Mouse (Mus musculus) regulatory T cell (primary cell): ENCODE results near the gene Ccdc38.
"Not testable (repeated sequence)": the region's sequence is repeated elsewhere in the genome, so short reads cannot be mapped to it uniquely, and the experiment has no call there.

ENCODE experiments used
- in situ Hi-C: fragments of 300-600 bp; cut with MboI, MseI; formaldehyde crosslinking; loops from one replicate; pipeline ENCODE4 v1.15.1; 2025; ENCODE audit warnings: high pct_unique_total_duplicates

The Ccdc38 gene

DNA sequence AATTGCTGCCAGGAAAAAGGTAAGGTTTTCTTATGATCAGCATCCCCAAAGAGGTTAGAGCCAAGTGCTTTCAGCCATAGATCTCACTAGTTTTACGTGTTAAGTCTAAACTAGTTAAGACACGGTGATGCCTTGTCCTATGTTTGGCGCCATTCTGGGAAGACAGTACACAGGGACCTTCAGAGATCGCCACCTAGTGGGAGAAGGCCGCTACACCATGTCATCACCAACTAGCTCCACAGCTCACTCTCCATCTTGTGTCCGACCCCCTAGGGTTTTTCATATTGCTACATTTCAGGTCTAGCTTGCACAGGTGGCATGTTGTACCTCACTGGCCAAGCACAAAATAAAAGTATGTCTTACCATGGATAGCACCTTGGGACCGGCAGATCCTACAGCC is 8.6 kb downstream of the Ccdc38 start:
- in situ Hi-C loops = no loop called here

DNA sequence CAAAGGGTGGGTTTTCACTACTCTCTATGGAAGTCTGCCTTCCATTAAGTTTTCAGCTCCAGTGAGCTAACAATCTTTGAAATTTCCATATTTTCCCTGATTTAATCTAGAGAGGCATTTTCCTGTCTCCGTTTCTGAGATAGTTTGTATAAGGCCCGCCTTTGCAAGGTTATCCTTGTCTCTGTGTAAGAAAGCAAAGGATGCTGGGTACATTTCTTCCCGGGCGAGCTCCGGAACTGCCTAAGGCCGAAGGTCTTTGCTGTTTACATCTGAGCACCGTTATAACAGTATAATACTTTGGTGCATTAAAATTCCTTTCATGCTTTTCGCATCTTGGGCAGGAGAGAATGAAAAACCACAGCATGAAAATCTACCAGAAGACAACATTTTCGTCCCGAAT is 9.4 kb downstream of the Ccdc38 start:
- in situ Hi-C loops = no loop called here

DNA sequence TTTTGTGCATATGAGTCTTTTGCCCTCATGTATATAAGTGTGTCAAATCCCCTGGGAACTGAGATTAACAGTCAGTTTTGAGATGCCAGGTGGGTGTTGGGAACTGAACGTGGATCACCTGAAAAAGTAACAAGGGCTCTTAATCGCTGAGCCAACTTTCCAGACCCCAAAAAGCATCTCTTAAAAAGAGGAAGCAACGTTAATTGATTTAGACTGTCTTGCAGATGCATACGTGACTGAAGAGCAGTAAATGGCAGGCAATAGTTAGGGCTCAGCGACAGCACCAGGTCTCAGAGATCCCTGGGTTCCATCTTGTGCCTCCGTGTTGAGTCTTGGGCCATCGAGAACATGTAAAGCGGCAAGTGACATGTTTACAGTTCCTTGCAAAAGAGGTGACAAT is 12.2 kb downstream of the Ccdc38 start:
- in situ Hi-C loops = no loop called here

DNA sequence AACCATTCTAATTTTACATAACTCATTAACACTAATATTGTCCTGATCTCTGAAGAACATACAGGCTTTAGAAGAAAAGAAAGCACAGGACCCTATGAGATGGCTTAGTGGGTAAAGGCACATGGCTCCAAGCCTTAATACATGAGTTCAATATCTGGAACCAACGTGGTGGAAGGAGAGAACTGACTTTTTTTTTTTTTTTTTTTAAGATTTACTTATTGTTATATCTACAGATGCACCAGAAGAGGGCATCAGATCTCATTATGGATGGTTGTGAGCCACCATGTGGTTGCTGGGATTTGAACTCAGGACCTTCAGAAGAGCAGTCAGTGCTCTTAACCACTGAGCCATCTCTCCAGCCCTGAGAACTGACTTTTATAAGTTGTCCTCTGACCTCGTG is 17.5 kb downstream of the Ccdc38 start:
- in situ Hi-C loops = not testable (repeated sequence)

DNA sequence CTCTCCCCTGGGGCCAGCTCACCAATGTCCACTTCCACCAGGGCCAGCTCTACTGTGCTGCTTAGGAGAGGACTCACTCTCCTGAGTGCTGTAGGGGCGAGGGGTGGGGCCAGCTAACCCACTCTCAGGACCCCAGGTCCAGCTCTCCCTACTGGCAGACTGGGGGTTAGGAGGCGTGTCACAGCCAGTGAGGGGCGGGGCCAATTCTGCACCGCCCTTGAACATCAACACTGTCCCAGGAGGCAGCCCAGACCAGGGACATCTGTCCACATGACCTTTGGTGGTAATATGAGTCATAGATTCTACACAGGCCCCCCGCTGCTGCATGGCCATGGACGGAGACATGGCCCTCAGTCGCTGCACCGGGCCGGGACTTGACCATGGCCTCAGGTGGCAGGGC is 19.4 kb downstream of the Ccdc38 start:
- in situ Hi-C loops = no loop called here

DNA sequence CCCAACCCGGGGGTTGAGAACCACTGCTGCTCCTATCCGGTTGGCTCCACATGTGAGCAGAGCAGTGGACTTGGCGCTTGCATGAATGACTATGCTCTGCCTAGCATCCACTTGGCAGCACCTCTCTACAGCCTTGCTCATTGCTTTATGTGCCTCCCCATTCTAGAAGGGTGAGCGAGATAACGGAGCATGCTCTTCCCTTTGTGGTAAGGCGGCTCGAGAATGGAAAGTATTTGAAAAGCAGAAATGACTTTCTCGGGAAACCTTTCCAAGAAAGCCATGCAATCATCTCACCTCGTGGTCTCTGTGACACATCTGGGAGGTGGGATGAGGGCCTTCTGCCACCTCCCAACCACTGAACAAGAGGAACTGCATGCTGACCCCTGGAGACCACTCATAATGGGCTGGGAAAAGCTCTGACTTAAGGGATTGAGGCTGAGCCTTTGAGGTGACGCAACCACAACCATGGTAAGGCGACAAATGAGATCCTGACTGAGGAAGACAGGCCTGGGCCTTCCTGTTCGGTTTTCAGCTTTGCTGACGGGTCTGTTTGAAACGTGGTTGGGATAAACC is 24.2 kb downstream of the Ccdc38 start:
- in situ Hi-C loops = no loop called here

DNA sequence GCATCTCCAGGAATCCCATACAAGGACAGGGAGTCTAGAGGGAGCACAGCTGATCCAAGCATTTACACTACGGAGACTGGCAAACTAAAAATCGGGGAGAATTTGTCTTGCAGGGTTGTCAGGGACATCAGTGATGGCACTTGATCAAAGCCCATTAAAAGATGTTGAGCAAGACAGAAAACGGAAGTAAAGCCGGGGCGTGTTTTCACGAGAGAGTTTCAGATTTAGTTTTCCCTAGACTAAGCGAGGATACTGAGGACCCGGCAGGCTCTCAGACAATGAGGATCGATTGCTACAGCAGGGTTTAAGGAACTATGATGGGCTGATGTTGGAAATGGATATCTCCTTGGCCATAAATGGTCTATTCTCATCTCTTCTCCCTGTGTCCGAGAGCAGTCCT is 26.6 kb downstream of the Ccdc38 start:
- in situ Hi-C loops = no loop called here

DNA sequence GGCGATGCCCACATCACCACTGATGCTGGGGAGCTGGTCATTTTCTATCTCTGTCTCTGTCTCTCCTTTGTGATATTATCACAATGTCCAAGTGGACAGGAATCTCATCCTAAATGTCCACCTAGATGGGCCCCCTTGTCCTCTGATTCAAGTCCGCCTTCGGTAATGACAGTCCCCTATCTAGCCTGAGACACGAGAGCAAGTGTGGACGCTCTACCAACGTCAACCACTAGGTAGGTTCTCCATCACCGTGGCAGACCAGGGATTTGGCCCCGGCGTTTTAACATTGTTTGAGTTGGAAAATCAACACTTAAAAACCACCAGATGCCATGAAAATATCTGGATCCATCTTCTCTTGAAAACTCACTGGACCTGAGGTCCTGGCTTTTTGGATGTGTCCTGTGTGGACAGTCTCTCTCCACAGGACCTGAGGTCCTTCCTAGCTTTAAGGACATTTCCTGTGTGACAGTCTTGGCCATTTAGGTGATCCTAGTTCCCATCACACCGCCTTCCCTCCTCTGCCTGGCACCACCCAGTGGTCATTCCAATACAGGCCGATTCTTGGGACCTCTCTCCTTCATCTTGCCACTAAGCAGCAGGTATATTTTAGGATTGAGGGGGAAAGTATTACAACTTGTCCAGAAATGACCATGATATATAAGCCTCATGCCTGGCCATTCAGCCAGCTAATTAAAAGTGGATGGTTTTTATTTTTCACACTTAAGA is 27.6 kb downstream of the Ccdc38 start:
- in situ Hi-C loops = no loop called here

DNA sequence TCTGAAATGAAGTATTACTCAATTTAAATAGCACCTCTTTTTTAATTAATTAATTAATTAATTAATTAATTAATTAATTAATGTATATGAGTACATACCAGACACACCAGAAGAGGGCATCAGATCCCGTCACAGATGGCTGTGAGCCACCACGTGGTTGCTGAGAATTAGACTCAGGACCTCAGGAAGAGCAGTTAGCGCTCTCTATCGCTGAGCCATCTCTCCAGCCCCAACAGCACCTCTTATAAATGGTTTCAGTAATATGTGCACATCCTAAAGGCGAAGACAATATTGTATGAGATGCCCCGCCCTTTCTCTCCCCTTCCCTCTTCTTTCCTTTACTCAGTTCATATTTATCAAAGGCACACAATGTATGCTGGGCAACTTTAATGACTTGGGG is 28.2 kb downstream of the Ccdc38 start:
- in situ Hi-C loops = no loop called here

DNA sequence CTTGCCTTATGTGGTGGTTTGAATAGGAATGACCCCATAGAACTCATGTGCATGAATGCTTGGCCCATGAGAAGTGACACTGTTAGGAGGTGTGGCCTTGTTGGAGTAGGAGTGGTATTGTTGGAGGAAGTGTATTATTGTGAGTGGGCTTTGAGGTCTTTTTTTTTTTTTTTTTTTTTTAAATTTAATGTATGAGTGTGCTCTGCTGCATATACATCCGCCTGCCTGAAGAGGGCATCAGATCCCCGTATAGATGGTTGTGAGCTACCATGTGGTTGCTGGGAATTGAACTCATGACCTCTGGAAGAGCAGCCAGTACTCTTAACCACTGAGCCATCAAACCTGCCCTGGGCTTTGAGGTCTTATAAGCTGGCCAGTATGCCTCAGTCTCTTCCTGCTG is 31.8 kb downstream of the Ccdc38 start:
- in situ Hi-C loops = no loop called here

DNA sequence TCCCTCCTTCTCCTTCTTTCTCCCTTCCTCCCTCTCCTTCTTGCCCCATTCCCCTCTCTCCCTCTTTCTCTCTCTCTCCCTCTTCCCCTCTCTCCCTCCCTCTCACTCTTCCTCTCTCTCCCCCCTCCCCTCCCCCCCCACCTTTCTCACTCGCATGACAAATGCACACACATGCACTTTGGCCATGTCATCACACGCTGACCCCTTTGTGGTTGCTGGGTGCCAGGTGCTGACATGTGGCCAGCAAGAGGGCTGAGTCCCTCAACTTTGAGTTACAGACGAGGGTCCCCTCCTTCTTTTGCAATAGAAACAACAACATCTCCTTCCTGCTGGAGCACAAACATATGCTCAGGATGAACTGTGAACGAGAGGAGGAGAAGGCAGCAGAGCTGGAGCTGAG is 34.5 kb downstream of the Ccdc38 start:
- in situ Hi-C loops = no loop called here

DNA sequence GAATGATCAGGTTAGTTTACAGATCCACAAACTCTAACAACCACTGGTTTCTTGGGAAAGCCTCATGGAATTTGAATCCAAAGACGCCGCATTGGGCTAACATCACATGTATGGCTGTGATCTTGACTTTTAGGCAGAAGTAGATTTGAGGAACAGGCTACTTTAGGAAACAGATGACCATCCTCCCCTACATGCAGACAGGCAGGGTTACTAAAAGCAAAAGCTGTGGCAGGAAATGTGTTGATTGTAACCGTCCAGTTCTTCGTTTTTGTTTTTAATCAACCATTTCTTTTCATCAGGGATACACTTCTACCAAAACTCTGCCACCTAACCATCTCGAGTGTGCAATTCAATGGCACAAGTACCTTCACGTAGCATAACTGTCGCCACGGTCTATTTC is 35.5 kb downstream of the Ccdc38 start:
- in situ Hi-C loops = no loop called here

DNA sequence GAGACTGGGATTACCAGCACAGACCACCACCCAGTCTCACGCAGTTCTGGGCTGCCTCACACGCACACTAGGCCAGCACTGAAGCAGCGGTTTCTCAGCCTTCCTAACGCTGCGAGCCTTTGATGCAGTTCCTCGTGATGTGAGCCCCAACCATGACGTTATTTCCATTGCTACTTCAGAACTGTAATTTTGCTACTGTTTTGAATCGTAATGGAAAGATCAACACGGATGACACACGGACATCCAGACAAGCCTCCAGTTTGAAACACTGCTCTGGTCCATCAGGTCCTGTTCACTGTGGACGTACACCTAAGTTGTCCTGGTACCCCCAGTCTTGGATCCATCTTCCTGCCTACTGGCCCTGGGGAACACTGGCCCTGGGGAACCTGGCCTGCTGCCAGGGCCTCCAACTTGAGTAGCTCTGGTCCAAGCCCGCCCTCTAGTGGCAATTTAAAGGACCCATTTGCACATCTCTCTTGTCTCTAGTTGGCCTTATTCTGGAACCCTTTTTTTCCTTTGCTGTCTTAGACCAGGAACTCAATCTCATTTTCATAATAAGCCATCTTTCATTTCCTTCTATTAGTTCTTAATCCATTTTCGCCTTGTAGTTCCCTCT is 36.9 kb downstream of the Ccdc38 start:
- in situ Hi-C loops = no loop called here

DNA sequence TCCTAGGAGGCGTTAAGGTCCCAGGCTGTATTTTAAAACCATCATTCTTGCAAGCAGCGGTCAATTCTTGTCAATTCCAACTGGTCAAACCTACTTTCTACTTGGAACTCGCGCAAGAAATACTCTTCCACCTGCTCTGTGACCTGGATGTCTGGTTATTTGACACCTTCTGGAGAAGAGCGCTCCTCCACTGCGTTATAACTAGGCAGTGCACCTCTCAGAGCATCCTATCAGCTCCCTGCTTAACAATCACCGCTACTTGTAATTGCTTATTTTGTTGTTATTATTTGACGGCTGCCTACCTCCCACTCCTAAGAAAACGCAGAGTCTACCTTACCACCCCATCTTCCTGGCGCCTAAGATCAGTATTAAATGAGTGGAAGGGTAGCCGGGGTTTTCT is 48.4 kb downstream of the Ccdc38 start:
- in situ Hi-C loops = no loop called here

DNA sequence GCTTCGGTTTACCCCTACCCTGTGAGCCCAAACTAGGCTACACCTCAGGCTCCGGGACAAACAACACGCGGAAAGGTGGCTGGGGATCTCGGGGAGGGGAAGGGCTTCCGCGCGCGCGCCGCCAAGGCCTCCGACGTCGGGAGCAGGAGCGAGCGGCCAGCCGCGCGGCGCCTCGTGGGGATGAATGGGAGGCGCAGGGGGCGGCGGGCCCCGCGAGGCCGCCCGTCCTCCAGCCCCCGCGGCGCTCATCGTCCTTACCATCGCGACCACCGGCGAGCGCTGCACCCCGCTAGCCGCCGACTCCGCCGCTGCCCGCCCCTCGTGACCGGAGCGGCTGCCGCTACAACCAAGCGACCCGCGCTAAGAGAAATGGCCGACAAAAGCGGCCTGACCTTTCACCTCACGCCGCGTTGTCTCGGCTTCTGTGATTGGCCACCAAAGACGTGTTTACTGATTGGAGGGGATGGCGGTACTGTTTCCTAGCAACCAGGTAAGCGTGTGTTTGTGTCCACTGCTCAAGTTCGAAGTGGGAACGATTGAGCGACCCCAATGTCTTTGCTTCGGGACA is 48.9 kb downstream of the Ccdc38 start, which contains the start of gene Snrpf:
Gene Snrpf, minus strand, starts transcription at position 426 of the 568 bp plus-strand sequence.
- in situ Hi-C loops = no loop called here

DNA sequence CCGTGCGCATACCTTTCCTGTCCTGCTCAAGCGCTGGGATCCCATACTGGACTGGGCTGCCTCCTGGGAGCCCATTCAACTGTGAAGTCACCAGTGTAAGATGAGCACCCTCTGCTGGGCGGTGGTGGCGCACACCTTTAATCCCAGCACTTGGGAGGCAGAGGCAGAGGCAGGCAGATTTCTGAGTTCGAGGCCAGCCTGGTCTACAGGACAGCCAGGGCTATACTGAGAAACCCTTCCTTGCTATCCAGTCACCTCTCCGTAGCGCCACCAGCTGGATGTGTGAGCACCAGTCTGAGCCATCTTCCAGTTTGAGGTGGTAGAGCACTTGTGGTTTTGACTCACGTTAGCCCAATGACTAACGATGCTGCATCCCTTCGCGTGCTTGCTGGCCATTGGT is 52.0 kb downstream of the Ccdc38 start:
- in situ Hi-C loops = no loop called here

DNA sequence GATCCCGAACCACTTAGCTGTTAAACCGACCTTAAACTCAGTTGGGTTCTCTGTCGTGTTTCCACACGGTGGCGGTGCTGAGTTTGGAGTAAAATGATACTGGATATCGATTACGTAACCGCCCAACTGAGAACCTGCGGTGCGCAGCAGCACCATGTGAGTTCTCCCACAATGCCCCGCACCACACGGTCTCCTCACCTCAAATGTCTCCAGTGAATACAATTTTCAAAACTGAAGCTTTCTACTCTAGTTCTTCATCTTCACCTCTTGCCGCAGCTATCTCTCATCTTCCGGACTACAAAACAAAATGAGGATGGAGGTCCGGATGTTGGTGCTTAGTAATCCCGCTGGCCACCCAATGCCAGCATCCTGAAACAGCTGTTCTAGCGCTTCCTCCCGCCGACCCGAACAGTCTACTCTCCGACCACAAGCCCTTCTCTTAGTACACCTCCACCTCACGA is 53.6 kb downstream of the Ccdc38 start:
- in situ Hi-C loops = no loop called here

DNA sequence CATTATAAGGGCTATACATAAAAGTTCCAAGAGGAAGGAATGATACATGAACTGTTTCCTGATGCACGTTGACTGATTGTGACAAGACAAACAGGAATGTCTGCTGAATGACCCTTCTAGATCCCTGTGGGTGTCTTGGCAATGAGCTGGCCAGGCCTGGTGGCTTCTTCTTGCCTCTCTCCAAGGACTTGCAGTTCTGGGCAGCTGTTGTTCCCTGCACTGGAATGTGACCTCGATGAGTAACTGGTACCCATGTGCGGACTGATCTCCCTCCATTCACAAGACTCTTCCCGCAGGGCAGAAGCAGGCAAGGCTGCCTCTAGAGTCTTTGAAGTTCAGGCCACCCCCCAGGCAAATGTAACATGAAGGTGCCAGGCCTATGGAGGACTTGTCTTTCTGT is 55.4 kb downstream of the Ccdc38 start:
- in situ Hi-C loops = no loop called here

DNA sequence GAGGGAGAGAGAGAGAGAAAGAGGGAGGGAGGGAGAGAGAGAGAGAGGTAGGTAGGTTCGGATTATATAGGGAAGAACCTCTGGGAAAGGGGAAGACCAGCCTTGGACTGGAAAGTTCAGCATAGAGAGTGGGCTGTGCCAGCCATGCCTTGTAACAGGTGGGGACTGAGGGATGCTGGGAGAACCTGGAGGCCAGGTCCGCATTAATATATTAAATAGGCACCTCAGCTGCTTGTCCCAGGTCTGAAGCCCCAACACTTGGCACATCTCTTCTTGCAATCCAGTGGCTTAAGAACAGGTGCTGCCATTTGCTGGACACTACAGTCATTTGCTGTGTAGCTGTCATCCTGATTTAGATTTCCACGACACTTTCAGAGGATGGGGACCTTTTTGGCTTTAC is 56.2 kb downstream of the Ccdc38 start:
- in situ Hi-C loops = no loop called here

DNA sequence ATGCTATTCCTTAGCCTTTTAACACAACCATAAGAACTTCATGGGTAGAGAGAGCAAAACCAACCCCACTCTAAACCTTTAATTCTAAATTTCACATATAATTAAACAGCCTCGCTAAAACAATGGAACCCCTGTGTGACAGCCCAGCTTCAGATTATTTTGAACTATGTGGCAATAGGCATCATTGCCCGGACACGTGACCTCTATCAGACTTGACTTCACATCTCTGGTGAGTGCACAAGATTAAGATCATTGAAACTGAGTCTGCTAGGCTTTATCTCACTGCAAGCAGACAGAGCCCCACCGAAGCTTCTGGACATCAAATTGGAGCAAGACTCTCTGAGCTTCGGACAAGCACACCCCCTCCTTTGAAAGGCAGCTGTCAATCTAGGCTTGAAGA is 61.9 kb downstream of the Ccdc38 start:
- in situ Hi-C loops = loop anchor here (5.0 kb wide), 1 partner anchor 165 kb away; no protein-coding TSS in a partner anchor

DNA sequence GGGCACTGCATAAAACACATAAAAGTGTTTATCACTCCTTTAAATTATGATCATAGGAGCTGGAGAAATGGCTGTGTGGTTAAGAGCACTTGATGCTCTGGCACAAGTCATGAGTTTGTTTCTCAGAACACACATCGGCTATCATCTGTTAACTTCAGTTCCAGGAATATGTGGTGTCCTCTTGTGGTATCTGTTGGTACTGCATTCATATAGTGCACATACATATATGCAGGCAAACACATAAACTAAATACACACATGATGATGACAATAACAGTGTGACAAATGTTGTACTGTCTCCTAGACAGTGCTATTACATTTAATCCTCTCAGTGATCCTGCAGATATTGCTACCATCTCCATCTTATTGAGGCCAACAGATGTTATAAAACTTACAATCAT is 62.8 kb downstream of the Ccdc38 start:
- in situ Hi-C loops = loop anchor here (5.0 kb wide), 1 partner anchor 164 kb away; no protein-coding TSS in a partner anchor

DNA sequence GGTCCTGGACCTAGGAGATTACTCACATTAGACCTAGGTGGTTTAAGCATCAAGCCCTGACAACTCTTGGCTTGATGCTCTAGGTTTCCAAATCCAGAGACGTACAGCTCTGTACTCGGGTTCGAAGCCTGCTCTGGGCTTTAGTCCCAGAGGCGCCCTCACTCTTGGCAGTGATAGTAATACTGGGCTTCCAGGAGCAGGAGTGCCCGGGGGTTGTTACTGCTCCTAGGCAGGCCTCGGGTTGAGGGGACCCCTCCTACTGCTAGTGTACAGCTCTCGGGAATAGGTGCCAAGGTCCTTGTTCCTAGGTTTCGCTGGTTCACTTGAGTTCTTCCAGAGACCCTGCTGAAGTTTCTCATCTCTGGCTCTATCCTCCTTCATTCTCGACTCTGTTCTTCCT is 65.9 kb downstream of the Ccdc38 start:
- in situ Hi-C loops = no loop called here

DNA sequence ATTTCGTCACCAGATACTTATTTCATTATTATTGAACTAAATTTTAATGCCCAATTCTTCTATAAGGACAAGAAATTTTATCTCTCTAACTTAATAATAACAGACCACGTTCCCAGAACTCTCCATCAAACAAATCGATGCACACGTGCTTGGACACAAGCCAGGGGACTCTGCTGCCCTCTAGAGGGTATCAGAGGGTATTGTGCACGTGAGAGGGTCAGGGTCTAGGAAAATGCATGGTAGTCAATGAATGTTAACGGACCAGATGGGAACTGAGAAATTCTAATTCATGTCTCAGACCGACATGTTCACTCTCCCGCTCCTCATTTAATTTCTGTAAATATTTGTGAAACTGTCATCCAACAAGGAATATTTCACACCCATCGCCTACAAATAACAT is 67.6 kb downstream of the Ccdc38 start:
- in situ Hi-C loops = no loop called here
